Mouse (Mus musculus): ENCODE results near the gene Pik3r3.
A peak's percentile ranks its signal among the peaks of the same experiment; 100 is the strongest.
"Not testable (repeated sequence)": the region's sequence is repeated elsewhere in the genome, so short reads cannot be mapped to it uniquely, and the experiment has no call there.

Pik3r3 gene

GRCm38 (mm10) chr4:116221140-116221851 is at the start of gene Pik3r3:
Gene Pik3r3 (plus strand): TSS chr4:116221618.
- peak; percentile 96 for DNase-seq (ENCODE audit: low spot score)

GRCm38 (mm10) chr4:116173072-116173471 is 48.3 kb upstream of the Pik3r3 start, which contains the start of the genes 1700042G07Rik and Gm49337:
Gene 1700042G07Rik (plus strand): TSS chr4:116173372.
Gene Gm49337 (plus strand): TSS chr4:116173384.
- no peak for DNase-seq (ENCODE audit: low spot score)

- DNase-seq (ENCODE audit: low spot score) = no peak
Measured at GRCm38 (mm10) chr4:116173752-116174151, 47.7 kb upstream of the Pik3r3 start.

GRCm38 (mm10) chr4:116174466-116175116 is 46.8 kb upstream of the Pik3r3 start:
- peak; percentile 45 for DNase-seq (ENCODE audit: low spot score)

- DNase-seq (ENCODE audit: low spot score) = no peak
Measured at GRCm38 (mm10) chr4:116175136-116175535, 46.3 kb upstream of the Pik3r3 start.

GRCm38 (mm10) chr4:116175711-116176542 is 45.5 kb upstream of the Pik3r3 start:
- no peak for DNase-seq (ENCODE audit: low spot score)

GRCm38 (mm10) chr4:116176543-116176988 is 44.9 kb upstream of the Pik3r3 start:
- DNase-seq (ENCODE audit: low spot score) = no peak

GRCm38 (mm10) chr4:116177140-116177539 is 44.3 kb upstream of the Pik3r3 start:
- peak; percentile 24 for DNase-seq (ENCODE audit: low spot score)

- no peak for DNase-seq (ENCODE audit: low spot score)
Measured at GRCm38 (mm10) chr4:116182079-116182478, 39.3 kb upstream of the Pik3r3 start.

GRCm38 (mm10) chr4:116182745-116183144 is 38.7 kb upstream of the Pik3r3 start:
- DNase-seq (ENCODE audit: low spot score) = no peak

- no peak for DNase-seq (ENCODE audit: low spot score)
Measured at GRCm38 (mm10) chr4:116185083-116185482, 36.3 kb upstream of the Pik3r3 start.

- no peak for DNase-seq (ENCODE audit: low spot score)
Measured at GRCm38 (mm10) chr4:116192286-116192835, 29.1 kb upstream of the Pik3r3 start.

GRCm38 (mm10) chr4:116193583-116194383 is 27.6 kb upstream of the Pik3r3 start:
- no peak for DNase-seq (ENCODE audit: low spot score)

GRCm38 (mm10) chr4:116198422-116198821 is 23.0 kb upstream of the Pik3r3 start:
- no peak for DNase-seq (ENCODE audit: low spot score)

GRCm38 (mm10) chr4:116204422-116204821 is 17.0 kb upstream of the Pik3r3 start:
- no peak for DNase-seq (ENCODE audit: low spot score)

- no peak for DNase-seq (ENCODE audit: low spot score)
Measured at GRCm38 (mm10) chr4:116206531-116206930, 14.9 kb upstream of the Pik3r3 start.

GRCm38 (mm10) chr4:116208891-116209290 is 12.5 kb upstream of the Pik3r3 start:
- no peak for DNase-seq (ENCODE audit: low spot score)

GRCm38 (mm10) chr4:116215895-116216605 is 5.4 kb upstream of the Pik3r3 start:
- no peak for DNase-seq (ENCODE audit: low spot score)

- DNase-seq (ENCODE audit: low spot score) = peak; percentile 60
Measured at GRCm38 (mm10) chr4:116217046-116217445, 4.4 kb upstream of the Pik3r3 start.

- DNase-seq (ENCODE audit: low spot score) = not testable (repeated sequence)
Measured at GRCm38 (mm10) chr4:116217661-116218060, 3.8 kb upstream of the Pik3r3 start.

GRCm38 (mm10) chr4:116219056-116219455 is 2.4 kb upstream of the Pik3r3 start:
- no peak for DNase-seq (ENCODE audit: low spot score)
